Comparison of ENCODE assay signal across 8 mouse cellular contexts in the genomic region with DNA sequence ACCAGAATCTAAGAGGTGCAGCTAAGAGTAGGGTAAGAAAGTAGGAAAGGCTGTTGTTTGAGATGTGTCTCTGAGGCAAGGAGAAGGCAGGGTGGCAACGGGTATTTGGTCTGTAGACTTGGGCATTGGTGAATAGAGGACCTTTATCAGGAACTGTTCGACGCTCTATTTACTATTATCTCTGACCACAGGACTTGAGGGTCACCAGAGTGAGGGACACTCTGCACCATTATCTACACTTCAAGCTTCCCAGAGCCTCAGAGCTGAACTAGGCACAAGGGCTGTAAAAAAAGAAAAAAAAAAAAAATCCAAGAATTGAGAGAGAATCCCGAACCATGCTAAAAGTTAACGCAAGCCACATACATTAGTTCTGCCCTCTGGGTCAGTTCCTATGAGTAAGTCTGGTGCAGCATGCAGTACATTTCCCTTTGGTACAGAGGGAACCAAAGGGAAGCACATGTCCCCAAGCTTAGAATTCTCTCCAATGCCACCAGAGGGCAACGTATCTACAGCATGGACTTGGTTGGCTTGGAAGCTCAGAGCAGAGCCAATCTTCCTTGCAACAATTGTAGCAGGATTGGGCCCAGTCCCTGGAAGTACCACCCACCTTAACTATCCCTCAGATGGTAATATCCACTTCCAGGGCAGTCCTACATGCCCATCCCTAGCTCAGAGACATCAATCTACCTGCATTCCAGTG. TPM values are rescaled to one million over a fixed set of nuclear protein-coding genes. Genes with fewer than 3 reads are reported as not detected.
A peak's percentile ranks its signal among the peaks of the same experiment; 100 is the strongest.
DNase-seq lines count a peak whose midpoint lies in the region; ATAC-seq and TF ChIP-seq lines count a peak whose summit lies in the region.

No protein-coding gene starts in this region.

- WGBS in intestine, embryonic 16.5 days, result 37% methylated on average over 6 of the region's 6 CpGs
- WGBS in limb, embryonic 11.5 days, result 33% methylated on average over 6 of the region's 6 CpGs
- 40% methylated on average over 6 of the region's 6 CpGs for WGBS in midbrain, embryonic 14.5 days
- 38% methylated on average over 6 of the region's 6 CpGs for WGBS in thymus, adult 2 months

- H3K4me3 ChIP-seq in intestine, embryonic 16.5 days (ENCODE audit: low read length), result no peak overlapping the region
- no peak overlapping the region for H3K4me3 ChIP-seq in limb, embryonic 11.5 days (ENCODE audit: low read depth, low read length)
- no peak overlapping the region for H3K4me3 ChIP-seq in midbrain, embryonic 14.5 days (replicated peaks; ENCODE audit: low read depth, low read length)
- H3K4me3 ChIP-seq in thymus, adult 2 months (ENCODE audit: control insufficient read depth, insufficient read depth, low read length), result no peak overlapping the region

- DNase-seq in urinary bladder, postnatal 14 days (ENCODE audit: low spot score), result peak; percentile 62
- no peak for DNase-seq in urinary bladder, postnatal 10 days (ENCODE audit: low spot score)
- DNase-seq in cerebellum, postnatal 10 days, result peak; percentile 81 to 83
- DNase-seq in gastrocnemius, postnatal 14 days, result peak; percentile 49
- DNase-seq in limb, embryonic 11.5 days (ENCODE audit: low spot score), result peak; percentile 64
- DNase-seq in midbrain, embryonic 14.5 days, result peak; percentile 85
- DNase-seq in thymus, adult 2 months, result peak; percentile 61

- H3K4me1 ChIP-seq in intestine, embryonic 16.5 days (ENCODE audit: control insufficient read depth, insufficient read depth, low read length), result peaks cover 16% of the 10 kb centered on the region
- H3K4me1 ChIP-seq in limb, embryonic 11.5 days (ENCODE audit: control insufficient read depth, insufficient read depth, low read length), result peaks cover 15% of the 10 kb centered on the region
- peaks cover 20% of the 10 kb centered on the region; the same call in 1 of the 2 replicates for H3K4me1 ChIP-seq in midbrain, embryonic 14.5 days (ENCODE audit: control insufficient read depth, insufficient read depth, low read length)
- peaks cover 18% of the 10 kb centered on the region for H3K4me1 ChIP-seq in thymus, adult 2 months (replicated peaks; ENCODE audit: control insufficient read depth, insufficient read depth, low read length)

- no peak for TF ChIP-seq CTCF in thymus, adult 2 months (IDR thresholded peaks at IDR 0.05; ENCODE audit: borderline replicate concordance, control insufficient read depth, extremely low read depth, insufficient read depth, low read length, poor library complexity)

- H3K27ac ChIP-seq in intestine, embryonic 16.5 days (ENCODE audit: low read length), result no peak overlapping the region
- H3K27ac ChIP-seq in limb, embryonic 11.5 days (replicated peaks; ENCODE audit: low read depth, low read length), result no peak overlapping the region
- H3K27ac ChIP-seq in midbrain, embryonic 14.5 days (replicated peaks; ENCODE audit: low read depth, low read length), result no peak overlapping the region
- no peak overlapping the region for H3K27ac ChIP-seq in thymus, adult 2 months (ENCODE audit: control insufficient read depth, insufficient read depth, low read length)

- H3K9me3 ChIP-seq in intestine, embryonic 16.5 days (ENCODE audit: control insufficient read depth, low read length), result no peaks in the 10 kb centered on the region
- no peaks in the 10 kb centered on the region for H3K9me3 ChIP-seq in limb, embryonic 11.5 days (ENCODE audit: control insufficient read depth, low read length)
- H3K9me3 ChIP-seq in midbrain, embryonic 14.5 days (ENCODE audit: control insufficient read depth, low read length), result no peaks in the 10 kb centered on the region

- H3K4me2 ChIP-seq in intestine, embryonic 16.5 days (ENCODE audit: low read depth, low read length), result no peak overlapping the region
- no peak overlapping the region for H3K4me2 ChIP-seq in limb, embryonic 11.5 days (ENCODE audit: low read depth, severe bottlenecking)
- H3K4me2 ChIP-seq in midbrain, embryonic 14.5 days (ENCODE audit: low read length), result no peak overlapping the region

- intact Hi-C loops in gastrocnemius, postnatal 14 days (cut with DNase I; ENCODE audit: low total_unique reads), result loop anchor here (5.0 kb wide), 2 partner anchors 35 to 105 kb away; no protein-coding TSS in a partner anchor

- H3K9ac ChIP-seq in intestine, embryonic 16.5 days (ENCODE audit: low read depth, low read length), result no peak overlapping the region
- H3K9ac ChIP-seq in limb, embryonic 11.5 days (ENCODE audit: low read length), result no peak overlapping the region
- no peak overlapping the region for H3K9ac ChIP-seq in midbrain, embryonic 14.5 days (replicated peaks; ENCODE audit: low read length)

- no peak for TF ChIP-seq POLR2A in thymus, adult 2 months (IDR thresholded peaks at IDR 0.05; ENCODE audit: control insufficient read depth, extremely low read depth, insufficient read depth, low read length, poor library complexity)

- H3K27me3 ChIP-seq in intestine, embryonic 16.5 days (replicated peaks; ENCODE audit: control insufficient read depth, insufficient read depth, low read length), result peaks cover 39% of the 10 kb centered on the region
- peaks cover 53% of the 10 kb centered on the region for H3K27me3 ChIP-seq in limb, embryonic 11.5 days (ENCODE audit: control insufficient read depth, insufficient read depth, low read length)
- peaks cover 48% of the 10 kb centered on the region for H3K27me3 ChIP-seq in midbrain, embryonic 14.5 days (ENCODE audit: control insufficient read depth, insufficient read depth, low read length)
- peaks cover 33% of the 10 kb centered on the region for H3K27me3 ChIP-seq in thymus, adult 2 months (ENCODE audit: control insufficient read depth, insufficient read depth, low read length)

- peak; percentile 68 for ATAC-seq in intestine, embryonic 16.5 days
- peak; percentile 22; the same call in 1 of the 2 replicates for ATAC-seq in limb, embryonic 11.5 days (ENCODE audit: insufficient number of reproducible peaks, low FRiP score, low TSS enrichment, low read depth)
- ATAC-seq in midbrain, embryonic 14.5 days (ENCODE audit: low FRiP score, low TSS enrichment), result no peak

- H3K36me3 ChIP-seq in intestine, embryonic 16.5 days (ENCODE audit: control insufficient read depth, insufficient read depth, low read length), result no peaks in the 10 kb centered on the region
- no peaks in the 10 kb centered on the region for H3K36me3 ChIP-seq in limb, embryonic 11.5 days (ENCODE audit: control insufficient read depth, insufficient read depth, low read length)
- no peaks in the 10 kb centered on the region for H3K36me3 ChIP-seq in midbrain, embryonic 14.5 days (ENCODE audit: control insufficient read depth, insufficient read depth, low read length)
- no peaks in the 10 kb centered on the region for H3K36me3 ChIP-seq in thymus, adult 2 months (ENCODE audit: control insufficient read depth, insufficient read depth, low read length)

RNA-seq across cellular contexts. Expression of gene Rhebl1, which starts 2.3 kb away (rescaled TPM):
- 1 to 10 TPM; 1.1 to 2.0 TPM for total RNA-seq in gastrocnemius, postnatal 14 days (2021)
- 11.3 and 12.3 TPM in 2 replicates for polyA plus RNA-seq in intestine, embryonic 16.5 days (2015; fragmentation: Nextera tagmentation; extraction: Ambion mirVana)
- polyA plus RNA-seq in limb, embryonic 11.5 days (2014; fragmentation: Nextera tagmentation; extraction: Ambion mirVana), result 19.8 and 22.2 TPM in 2 replicates
- polyA plus RNA-seq in midbrain, embryonic 14.5 days (2014; fragmentation: Nextera tagmentation; extraction: Ambion mirVana), result 23.7 and 31.9 TPM in 2 replicates
- polyA plus RNA-seq in thymus, adult 2 months (2012; rRNA removed), result 8.0 and 9.8 TPM in 2 replicates

RNA-seq across cellular contexts. Expression of gene Dhh, which starts 6.3 kb away (rescaled TPM):
- 1 to 10 TPM in 1 of 2 experiments, under 1 TPM in 1; 0.97 to 4.1 TPM for total RNA-seq in gastrocnemius, postnatal 14 days (2021)
- polyA plus RNA-seq in intestine, embryonic 16.5 days (2015; fragmentation: Nextera tagmentation; extraction: Ambion mirVana), result 0.83 and 1.6 TPM in 2 replicates
- polyA plus RNA-seq in limb, embryonic 11.5 days (2014; fragmentation: Nextera tagmentation; extraction: Ambion mirVana), result 0.15 and 0.23 TPM in 2 replicates
- 0.36 and 0.57 TPM in 2 replicates for polyA plus RNA-seq in midbrain, embryonic 14.5 days (2014; fragmentation: Nextera tagmentation; extraction: Ambion mirVana)
- 1.1 and 2.6 TPM in 2 replicates for polyA plus RNA-seq in thymus, adult 2 months (2012; rRNA removed)

RNA-seq across cellular contexts. Expression of gene Kmt2d, which starts 21.1 kb away (rescaled TPM):
- total RNA-seq in gastrocnemius, postnatal 14 days (2021), result 10 to 100 TPM; 40.2 to 40.8 TPM
- polyA plus RNA-seq in intestine, embryonic 16.5 days (2015; fragmentation: Nextera tagmentation; extraction: Ambion mirVana), result 7.7 and 7.9 TPM in 2 replicates
- 17.6 and 21.6 TPM in 2 replicates for polyA plus RNA-seq in limb, embryonic 11.5 days (2014; fragmentation: Nextera tagmentation; extraction: Ambion mirVana)
- polyA plus RNA-seq in midbrain, embryonic 14.5 days (2014; fragmentation: Nextera tagmentation; extraction: Ambion mirVana), result 13.6 and 16.0 TPM in 2 replicates
- polyA plus RNA-seq in thymus, adult 2 months (2012; rRNA removed), result 69.1 and 93.4 TPM in 2 replicates

RNA-seq across cellular contexts. Expression of gene Lmbr1l, which starts 26.0 kb away (rescaled TPM):
- total RNA-seq in gastrocnemius, postnatal 14 days (2021), result 10 to 100 TPM in 1 of 2 experiments, 1 to 10 TPM in 1; 4.4 to 11.3 TPM
- 20.4 and 23.6 TPM in 2 replicates for polyA plus RNA-seq in intestine, embryonic 16.5 days (2015; fragmentation: Nextera tagmentation; extraction: Ambion mirVana)
- polyA plus RNA-seq in limb, embryonic 11.5 days (2014; fragmentation: Nextera tagmentation; extraction: Ambion mirVana), result 5.5 and 6.2 TPM in 2 replicates
- 11.2 and 19.4 TPM in 2 replicates for polyA plus RNA-seq in midbrain, embryonic 14.5 days (2014; fragmentation: Nextera tagmentation; extraction: Ambion mirVana)
- polyA plus RNA-seq in thymus, adult 2 months (2012; rRNA removed), result 390 and 404 TPM in 2 replicates

RNA-seq across cellular contexts. Expression of gene Tuba1b, which starts 42.3 kb away (rescaled TPM):
- total RNA-seq in gastrocnemius, postnatal 14 days (2021), result 10 to 100 TPM; 64.0 to 93.6 TPM
- 1,159 and 1,322 TPM in 2 replicates for polyA plus RNA-seq in intestine, embryonic 16.5 days (2015; fragmentation: Nextera tagmentation; extraction: Ambion mirVana)
- 2,238 and 2,358 TPM in 2 replicates for polyA plus RNA-seq in limb, embryonic 11.5 days (2014; fragmentation: Nextera tagmentation; extraction: Ambion mirVana)
- polyA plus RNA-seq in midbrain, embryonic 14.5 days (2014; fragmentation: Nextera tagmentation; extraction: Ambion mirVana), result 1,095 and 1,120 TPM in 2 replicates
- polyA plus RNA-seq in thymus, adult 2 months (2012; rRNA removed), result 3,866 and 5,106 TPM in 2 replicates
